Mouse (Mus musculus) cerebellum, adult 2 months (tissue): ENCODE measurements around the gene Eme1.

Source experiments
- CTCF ChIP-seq: fragments of 200-500 bp; IDR thresholded peaks from 2 replicates; pipeline ENCODE4 v1.5.1; 2011; ENCODE audit warnings: low read depth, mild to moderate bottlenecking, control low read depth, low read length, moderate library complexity, borderline replicate concordance; ENCODE audit not compliant: insufficient read depth
- POLR2A ChIP-seq: fragments of 200-500 bp; IDR thresholded peaks from 2 replicates; pipeline ENCODE4 v1.6.1; 2011; ENCODE audit warnings: low read length, control low read depth, borderline replicate concordance; ENCODE audit not compliant: insufficient read depth

GRCm38 (mm10) chr11:94598437-94599120, 55.2 kb downstream of the Eme1 start:
- no peak for TF ChIP-seq CTCF
- TF ChIP-seq POLR2A: no peak
